Mouse (Mus musculus): Measurements from ENCODE around the gene Brd3os. TPM values are rescaled to one million over a fixed set of nuclear protein-coding genes. Genes with fewer than 3 reads are reported as not detected.

Gene Brd3os
- total RNA-seq, 1 experiment: 1.6 TPM

- H3K36me3 ChIP-seq (ENCODE audit: control insufficient read depth, insufficient read depth, low read length, poor library complexity, severe bottlenecking): no peaks in the 10 kb centered on the region
- H3K9ac ChIP-seq (ENCODE audit: insufficient read depth, low read depth, low read length, poor library complexity, severe bottlenecking): no peak overlapping the region
These were observed 40.6 kb upstream of the Brd3os start for GRCm38 (mm10) chr2:27401544-27401943.

DNA sequence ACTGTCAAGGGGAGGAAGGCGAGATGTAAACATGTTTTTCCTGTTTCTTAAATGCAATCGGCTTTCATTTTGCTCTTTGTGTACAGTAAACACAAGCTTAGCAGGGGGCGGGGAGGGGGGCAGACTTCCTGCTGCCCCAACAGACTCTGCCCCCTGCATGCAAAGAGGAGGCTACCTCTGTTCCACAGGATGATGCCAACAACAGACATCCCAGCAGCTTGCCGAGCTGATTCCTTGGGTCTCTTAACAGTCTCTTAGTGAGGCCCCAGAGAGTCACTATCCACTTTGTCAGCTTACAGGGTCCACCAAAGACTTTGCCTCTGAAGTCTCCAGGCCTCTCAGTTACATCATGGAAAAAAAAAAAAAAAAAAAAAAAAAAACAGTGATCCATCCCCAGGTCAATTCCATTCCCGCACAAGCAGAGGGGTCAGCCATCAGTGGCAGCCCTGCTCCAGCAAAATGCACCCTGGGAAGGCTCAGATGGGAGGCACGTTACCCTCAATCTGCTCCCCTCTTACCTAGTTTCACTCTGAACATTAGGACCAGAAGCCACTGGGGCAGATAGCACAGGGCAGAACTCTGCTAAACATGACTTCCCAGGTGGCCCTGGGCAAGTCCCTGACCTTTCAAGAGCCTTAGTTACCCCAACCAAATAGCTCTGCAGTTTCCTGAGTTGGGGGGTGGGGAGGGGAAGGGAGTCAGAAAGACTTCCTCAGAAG is 37.6 kb upstream of the Brd3os start:
- no peak for TF ChIP-seq HCFC1 (IDR thresholded peaks at IDR 0.05; ENCODE audit: borderline replicate concordance, insufficient read depth, low read length)
- peak; percentile 67; the same call in 1 of the 2 replicates for TF ChIP-seq ZNF384 (IDR thresholded peaks at IDR 0.05; ENCODE audit: low read depth, low read length)
- no peak overlapping the region for H3K4me3 ChIP-seq (ENCODE audit: insufficient read depth in 1 of 2, low read depth in 1 of 2, low read length in 2 of 2, poor library complexity in 1 of 2, severe bottlenecking in 1 of 2)
- no peak overlapping the region for H3K27ac ChIP-seq (ENCODE audit: insufficient read depth, low read depth, low read length, poor library complexity, severe bottlenecking)
- H3K9ac ChIP-seq (ENCODE audit: insufficient read depth, low read depth, low read length, poor library complexity, severe bottlenecking): no peak overlapping the region
- H3K4me1 ChIP-seq (ENCODE audit: control insufficient read depth in 2 of 2, insufficient read depth in 2 of 2, low read length in 2 of 2, poor library complexity in 1 of 2): peaks cover 4 to 29% of the 10 kb centered on the region in 2 experiments; a peak in 2 of 4 replicates
- H3K9me3 ChIP-seq (ENCODE audit: control insufficient read depth, insufficient read depth, low read depth, low read length): no peaks in the 10 kb centered on the region
- in situ Hi-C loops (cut with MboI; ENCODE audit: low sequenced_read_pairs in 2 of 2, unreplicated experiment in 2 of 2): no loop called here
- H3K36me3 ChIP-seq (ENCODE audit: control insufficient read depth, insufficient read depth, low read length, poor library complexity, severe bottlenecking): no peaks in the 10 kb centered on the region
- no peak for DNase-seq (ENCODE audit: low read depth, low spot score)

More at GRCm38 (mm10) chr2:27401544-27401943, 40.6 kb upstream of the Brd3os start:
- DNase-seq (ENCODE audit: low read depth, low spot score): no peak
- H3K4me1 ChIP-seq (ENCODE audit: control insufficient read depth in 2 of 2, insufficient read depth in 2 of 2, low read length in 2 of 2, poor library complexity in 1 of 2): peaks cover 4 to 28% of the 10 kb centered on the region in 2 experiments; a peak in 2 of 4 replicates
- in situ Hi-C loops (cut with MboI; ENCODE audit: low sequenced_read_pairs in 2 of 2, unreplicated experiment in 2 of 2): no loop called here
- H3K4me3 ChIP-seq (ENCODE audit: insufficient read depth in 1 of 2, low read depth in 1 of 2, low read length in 2 of 2, poor library complexity in 1 of 2, severe bottlenecking in 1 of 2): no peak overlapping the region
- no peaks in the 10 kb centered on the region for H3K9me3 ChIP-seq (ENCODE audit: control insufficient read depth, insufficient read depth, low read depth, low read length)
- TF ChIP-seq CHD2 (IDR thresholded peaks at IDR 0.05; ENCODE audit: low read depth, low read length) (no peak), ZC3H11A (IDR thresholded peaks at IDR 0.05; ENCODE audit: borderline replicate concordance, low read depth, low read length) (no peak), HCFC1 (IDR thresholded peaks at IDR 0.05; ENCODE audit: borderline replicate concordance, insufficient read depth, low read length) (no peak), MAFK (IDR thresholded peaks at IDR 0.05; ENCODE audit: insufficient read depth, low read depth, low read length) (no peak), ZNF384 (IDR thresholded peaks at IDR 0.05; ENCODE audit: low read depth, low read length) (no peak)
- no peak overlapping the region for H3K27ac ChIP-seq (ENCODE audit: insufficient read depth, low read depth, low read length, poor library complexity, severe bottlenecking)

DNA sequence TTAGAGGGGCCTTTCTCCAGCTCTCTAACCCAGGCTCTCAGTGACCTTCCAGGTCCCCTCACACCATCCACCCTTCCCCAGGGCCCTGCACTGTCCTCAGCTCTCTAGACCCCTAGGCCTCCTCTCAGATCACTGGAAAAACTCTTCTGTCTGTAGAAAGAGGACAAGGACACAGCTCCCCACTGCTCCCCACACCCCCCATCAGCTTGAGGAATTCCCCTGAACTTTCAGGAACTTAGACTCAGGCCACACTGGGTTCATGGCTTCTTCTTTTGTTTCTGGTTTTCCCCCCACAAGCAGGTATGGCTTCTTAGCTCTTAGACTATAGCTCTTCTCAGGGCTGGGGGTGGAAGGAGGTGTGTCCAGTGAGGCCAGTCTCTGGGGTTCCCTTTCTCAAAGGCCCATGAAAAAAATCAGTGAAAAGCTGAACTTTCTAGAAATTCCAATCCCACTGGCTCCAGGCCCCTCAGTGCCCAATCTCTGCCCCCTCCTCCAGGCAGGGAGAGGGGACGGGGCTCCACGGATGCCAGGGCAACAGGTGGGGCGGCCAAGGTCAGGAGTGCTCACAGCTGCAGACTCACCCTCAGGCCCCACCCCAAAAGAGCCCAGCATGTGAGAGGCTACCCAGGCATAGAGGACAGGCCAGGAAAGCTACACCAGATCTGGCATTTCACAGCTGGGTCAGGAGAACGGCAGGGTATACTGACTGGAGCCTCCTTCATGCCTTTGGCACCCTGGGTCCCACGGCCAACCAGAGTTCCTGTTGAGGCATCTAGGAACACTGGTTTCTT is 36.8 kb upstream of the Brd3os start:
- Histone ChIP-seq H3K4me3 (ENCODE audit: insufficient read depth in 1 of 2, low read depth in 1 of 2, low read length in 2 of 2, poor library complexity in 1 of 2, severe bottlenecking in 1 of 2) (no peak overlapping the region), H3K9me3 (ENCODE audit: control insufficient read depth, insufficient read depth, low read depth, low read length) (no peaks in the 10 kb centered on the region), H3K9ac (ENCODE audit: insufficient read depth, low read depth, low read length, poor library complexity, severe bottlenecking) (no peak overlapping the region), H3K4me1 (ENCODE audit: control insufficient read depth in 2 of 2, insufficient read depth in 2 of 2, low read length in 2 of 2, poor library complexity in 1 of 2) (peaks cover 4 to 31% of the 10 kb centered on the region in 2 experiments; a peak in 2 of 4 replicates), H3K27ac (ENCODE audit: insufficient read depth, low read depth, low read length, poor library complexity, severe bottlenecking) (0 out of 2 replicates have a peak overlapping the region, but pooled peaks have one; percentile 1), H3K36me3 (ENCODE audit: control insufficient read depth, insufficient read depth, low read length, poor library complexity, severe bottlenecking) (no peaks in the 10 kb centered on the region)
- TF ChIP-seq ZNF384 (IDR thresholded peaks at IDR 0.05; ENCODE audit: low read depth, low read length) (no peak), CHD2 (IDR thresholded peaks at IDR 0.05; ENCODE audit: low read depth, low read length) (no peak), HCFC1 (IDR thresholded peaks at IDR 0.05; ENCODE audit: borderline replicate concordance, insufficient read depth, low read length) (no peak), ZC3H11A (IDR thresholded peaks at IDR 0.05; ENCODE audit: borderline replicate concordance, low read depth, low read length) (no peak), MAFK (IDR thresholded peaks at IDR 0.05; ENCODE audit: insufficient read depth, low read depth, low read length) (no peak)
- in situ Hi-C loops (cut with MboI; ENCODE audit: low sequenced_read_pairs in 2 of 2, unreplicated experiment in 2 of 2): no loop called here
- no peak for DNase-seq (ENCODE audit: low read depth, low spot score)

DNA sequence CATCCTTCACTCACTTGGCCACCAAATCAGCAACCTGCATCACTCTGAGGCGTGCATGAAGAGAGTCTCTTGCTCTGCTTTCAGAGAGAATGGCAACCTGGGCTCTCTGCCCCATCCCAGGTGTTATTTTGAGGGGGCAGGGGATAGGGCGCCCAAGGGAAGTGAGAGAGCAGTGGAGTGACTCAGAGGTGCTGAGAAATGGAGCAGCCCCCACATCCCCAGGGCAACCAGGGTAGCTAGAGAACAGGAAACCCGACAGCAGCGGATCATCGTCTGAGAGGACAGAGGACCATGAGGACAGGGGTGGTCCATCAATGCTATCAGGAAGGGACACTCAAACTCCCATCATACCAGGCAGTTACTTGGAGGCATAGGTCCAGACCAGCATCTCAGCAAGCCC is 35.2 kb upstream of the Brd3os start:
- Histone ChIP-seq H3K27ac (ENCODE audit: insufficient read depth, low read depth, low read length, poor library complexity, severe bottlenecking) (no peak overlapping the region), H3K4me3 (ENCODE audit: insufficient read depth in 1 of 2, low read depth in 1 of 2, low read length in 2 of 2, poor library complexity in 1 of 2, severe bottlenecking in 1 of 2) (no peak overlapping the region), H3K4me1 (ENCODE audit: control insufficient read depth in 2 of 2, insufficient read depth in 2 of 2, low read length in 2 of 2, poor library complexity in 1 of 2) (peaks cover 12 to 43% of the 10 kb centered on the region in 2 experiments; a peak in 3 of 4 replicates), H3K36me3 (ENCODE audit: control insufficient read depth, insufficient read depth, low read length, poor library complexity, severe bottlenecking) (no peaks in the 10 kb centered on the region), H3K9me3 (ENCODE audit: control insufficient read depth, insufficient read depth, low read depth, low read length) (no peaks in the 10 kb centered on the region), H3K9ac (ENCODE audit: insufficient read depth, low read depth, low read length, poor library complexity, severe bottlenecking) (no peak overlapping the region)
- TF ChIP-seq MAFK (IDR thresholded peaks at IDR 0.05; ENCODE audit: insufficient read depth, low read depth, low read length) (no peak), ZC3H11A (IDR thresholded peaks at IDR 0.05; ENCODE audit: borderline replicate concordance, low read depth, low read length) (no peak), ZNF384 (IDR thresholded peaks at IDR 0.05; ENCODE audit: low read depth, low read length) (no peak), CHD2 (IDR thresholded peaks at IDR 0.05; ENCODE audit: low read depth, low read length) (no peak), HCFC1 (IDR thresholded peaks at IDR 0.05; ENCODE audit: borderline replicate concordance, insufficient read depth, low read length) (no peak)
- in situ Hi-C loops (cut with MboI; ENCODE audit: low sequenced_read_pairs in 2 of 2, unreplicated experiment in 2 of 2): no loop called here
- DNase-seq (ENCODE audit: low read depth, low spot score): no peak
